Mouse (Mus musculus) hindbrain, embryonic 13.5 days (tissue): ENCODE results near the gene Fahd1. TPM values are rescaled to one million over a fixed set of nuclear protein-coding genes. Genes with fewer than 3 reads are reported as not detected.
A peak's percentile ranks its signal among the peaks of the same experiment; 100 is the strongest.

Source experiments
- ATAC-seq: fragments of 200-750 bp; cut with Nextera tagmentation; 2 replicates; pipeline ENCODE4 v1.8.0; 2017; ENCODE audit warnings: moderate TSS enrichment; ENCODE audit not compliant: low FRiP score
- H3K27ac ChIP-seq: fragments of 300-500 bp; sonication (generic); 2 replicates; pipeline ENCODE4 v1.5.1; 2015; ENCODE audit warnings: inconsistent platforms, mild to moderate bottlenecking, moderate library complexity
- H3K27me3 ChIP-seq: fragments of 300-500 bp; sonication (generic); 2 replicates; pipeline ENCODE4 v1.6.1; 2015; ENCODE audit warnings: mild to moderate bottlenecking, inconsistent platforms
- H3K36me3 ChIP-seq: fragments of 300-500 bp; sonication (generic); 2 replicates; pipeline ENCODE4 v1.6.1; 2015; ENCODE audit warnings: mild to moderate bottlenecking, inconsistent platforms
- H3K4me1 ChIP-seq: fragments of 300-500 bp; sonication (generic); replicated peaks from 2 replicates; pipeline ENCODE4 v1.6.1; 2015; ENCODE audit warnings: inconsistent platforms
- H3K4me2 ChIP-seq: fragments of 300-500 bp; sonication (generic); 2 replicates; pipeline ENCODE4 v1.6.1; 2015; ENCODE audit warnings: inconsistent platforms, mild to moderate bottlenecking, moderate library complexity
- H3K4me3 ChIP-seq: fragments of 300-500 bp; sonication (generic); 2 replicates; pipeline ENCODE4 v1.5.1; 2015; ENCODE audit warnings: mild to moderate bottlenecking, inconsistent platforms
- H3K9ac ChIP-seq: fragments of 300-500 bp; sonication (generic); 2 replicates; pipeline ENCODE4 v1.6.1; 2015; ENCODE audit warnings: mild to moderate bottlenecking, inconsistent platforms
- H3K9me3 ChIP-seq: fragments of 300-500 bp; sonication (generic); 2 replicates; pipeline ENCODE4 v1.6.1; 2016; ENCODE audit warnings: inconsistent platforms
- WGBS: fragments of 180-500 bp; shearing (Covaris S2); methylation state at CpG from one replicate; pipeline ENCODE4 v1.1.7; 2015; 5-methylcytosine and 5-hydroxymethylcytosine counted together
- polyA plus RNA-seq: library from polyadenylated mRNA; unstranded; fragments of >200 nt; fragmentation: Nextera tagmentation; extraction: Ambion mirVana; gene quantifications from 2 replicates; pipeline ENCODE4 v1.2.1, GENCODE M21; 2015

Gene Fahd1
- polyA plus RNA-seq, 1 experiment from 2014 or later: 18.6 TPM

- 91% methylated on average over 13 of the region's 13 CpGs for WGBS
- H3K9me3 ChIP-seq: no peaks in the 10 kb centered on the region
- H3K4me3 ChIP-seq: no peak overlapping the region
- H3K4me2 ChIP-seq: no peak overlapping the region
- H3K9ac ChIP-seq: no peak overlapping the region
- H3K36me3 ChIP-seq: peaks cover 67% of the 10 kb centered on the region
- H3K27me3 ChIP-seq: peaks cover 3% of the 10 kb centered on the region
- no peak for ATAC-seq
- no peak overlapping the region for H3K27ac ChIP-seq
- H3K4me1 ChIP-seq: peaks cover 3% of the 10 kb centered on the region
These were observed 6.4 kb upstream of the Fahd1 start for GRCm38 (mm10) chr17:24856589-24856988.

DNA sequence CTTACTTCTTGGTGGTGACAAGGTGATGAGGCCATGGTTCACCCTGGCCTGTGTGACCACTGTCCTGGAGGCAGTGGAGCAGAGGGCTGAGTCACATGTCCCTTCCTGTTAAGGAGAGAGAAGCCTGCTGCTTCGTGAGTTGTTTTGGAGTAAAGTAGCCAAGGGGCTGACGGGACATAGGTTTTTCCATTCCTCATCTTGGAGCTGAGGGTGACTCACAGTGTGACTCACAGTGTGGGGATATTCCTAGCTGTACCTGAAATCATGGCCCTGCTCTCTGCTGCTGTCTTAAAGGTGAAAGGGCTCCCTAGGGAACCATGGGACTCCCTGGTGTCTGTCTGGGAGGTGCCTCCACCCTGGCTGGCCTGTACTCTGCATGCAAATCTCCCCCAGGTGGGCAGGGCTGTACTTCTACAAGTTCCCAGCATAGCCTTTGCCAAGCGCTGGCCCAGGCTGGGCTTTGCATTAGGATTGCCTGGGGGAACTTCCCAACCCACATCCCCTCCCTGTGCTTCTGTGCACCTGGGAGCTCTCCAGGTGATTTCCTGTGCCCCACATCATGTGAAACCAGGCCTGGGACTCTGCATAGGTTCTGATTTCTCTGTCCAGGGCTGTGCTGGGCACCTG lies 5.8 kb upstream of the Fahd1 start:
- Histone ChIP-seq H3K27ac (no peak overlapping the region), H3K4me3 (no peak overlapping the region), H3K36me3 (peaks cover 61% of the 10 kb centered on the region), H3K9ac (no peak overlapping the region), H3K27me3 (peaks cover 7% of the 10 kb centered on the region), H3K4me2 (no peak overlapping the region), H3K4me1 (peaks cover 9% of the 10 kb centered on the region), H3K9me3 (no peaks in the 10 kb centered on the region)
- whole genome bisulfite sequencing: 81% methylated on average over 3 of the region's 3 CpGs
- no peak for ATAC-seq

GRCm38 (mm10) chr17:24851381-24852125 lies 1.4 kb upstream of the Fahd1 start:
- Histone ChIP-seq H3K36me3 (peaks cover 30% of the 10 kb centered on the region), H3K9me3 (no peaks in the 10 kb centered on the region), H3K4me1 (peaks cover 27% of the 10 kb centered on the region), H3K9ac (peak overlapping the region; percentile 82), H3K27me3 (peaks cover 7% of the 10 kb centered on the region), H3K27ac (no peak overlapping the region), H3K4me3 (peak overlapping the region; percentile 80), H3K4me2 (peak overlapping the region; percentile 91)
- 85% methylated on average over 10 of the region's 10 CpGs for WGBS
- no peak for ATAC-seq

GRCm38 (mm10) chr17:24850773-24851127 lies 586 bp upstream of the Fahd1 start:
- 2% methylated on average over 20 of the region's 20 CpGs for WGBS
- no peaks in the 10 kb centered on the region for H3K9me3 ChIP-seq
- H3K36me3 ChIP-seq: peaks cover 24% of the 10 kb centered on the region

GRCm38 (mm10) chr17:24849733-24850064 lies 465 bp downstream of the Fahd1 start:
- Histone ChIP-seq H3K4me2 (peak overlapping the region; percentile 91), H3K4me3 (peak overlapping the region; percentile 80)
- ATAC-seq: no peak; the same call in 1 of the 2 replicates

More at GRCm38 (mm10) chr17:24850773-24851127, 586 bp upstream of the Fahd1 start:
- H3K27me3 ChIP-seq: peaks cover 7% of the 10 kb centered on the region
- peaks cover 27% of the 10 kb centered on the region for H3K4me1 ChIP-seq
- H3K27ac ChIP-seq: peak overlapping the region; percentile 95
- peak overlapping the region; percentile 82 for H3K9ac ChIP-seq
- ATAC-seq: no peak
- H3K4me3 ChIP-seq: peak overlapping the region; percentile 80
- peak overlapping the region; percentile 91 for H3K4me2 ChIP-seq

GRCm38 (mm10) chr17:24848600-24849031 lies 1.5 kb downstream of the Fahd1 start:
- peak overlapping the region; percentile 91 for H3K4me2 ChIP-seq
- peak overlapping the region; percentile 80 for H3K4me3 ChIP-seq
- H3K27ac ChIP-seq: no peak overlapping the region
- H3K36me3 ChIP-seq: peaks cover 6% of the 10 kb centered on the region
- H3K27me3 ChIP-seq: peaks cover 18% of the 10 kb centered on the region
- H3K4me1 ChIP-seq: peaks cover 27% of the 10 kb centered on the region
- peak overlapping the region; percentile 29; the same call in 1 of the 2 replicates for H3K9ac ChIP-seq
- no peaks in the 10 kb centered on the region for H3K9me3 ChIP-seq
- ATAC-seq: no peak

More at GRCm38 (mm10) chr17:24849733-24850064, 465 bp downstream of the Fahd1 start:
- Histone ChIP-seq H3K4me1 (peaks cover 27% of the 10 kb centered on the region), H3K27me3 (peaks cover 13% of the 10 kb centered on the region), H3K9ac (peak overlapping the region; percentile 84), H3K27ac (peak overlapping the region; percentile 95), H3K9me3 (no peaks in the 10 kb centered on the region), H3K36me3 (peaks cover 16% of the 10 kb centered on the region)
- WGBS: under 1% methylated on average over 21 of the region's 21 CpGs

- no peak for ATAC-seq
These were observed 2.8 kb downstream of the Fahd1 start for GRCm38 (mm10) chr17:24847386-24847785.

GRCm38 (mm10) chr17:24844525-24844924 lies 5.6 kb downstream of the Fahd1 start:
- no peaks in the 10 kb centered on the region for H3K36me3 ChIP-seq
- no peak overlapping the region for H3K9ac ChIP-seq
- H3K4me1 ChIP-seq: peaks cover 14% of the 10 kb centered on the region
- no peak for ATAC-seq
- no peaks in the 10 kb centered on the region for H3K9me3 ChIP-seq
- H3K27ac ChIP-seq: no peak overlapping the region
- H3K27me3 ChIP-seq: peaks cover 25% of the 10 kb centered on the region
- WGBS: 52% methylated on average over 9 of the region's 9 CpGs
- H3K4me2 ChIP-seq: no peak overlapping the region
- no peak overlapping the region for H3K4me3 ChIP-seq

More at GRCm38 (mm10) chr17:24847386-24847785, 2.8 kb downstream of the Fahd1 start:
- Histone ChIP-seq H3K36me3 (no peaks in the 10 kb centered on the region), H3K4me2 (no peak overlapping the region), H3K9me3 (no peaks in the 10 kb centered on the region), H3K9ac (no peak overlapping the region), H3K27me3 (peaks cover 18% of the 10 kb centered on the region), H3K4me1 (peaks cover 27% of the 10 kb centered on the region), H3K4me3 (no peak overlapping the region), H3K27ac (no peak overlapping the region)
- 97% methylated on average over 1 of the region's 1 CpGs for WGBS

DNA sequence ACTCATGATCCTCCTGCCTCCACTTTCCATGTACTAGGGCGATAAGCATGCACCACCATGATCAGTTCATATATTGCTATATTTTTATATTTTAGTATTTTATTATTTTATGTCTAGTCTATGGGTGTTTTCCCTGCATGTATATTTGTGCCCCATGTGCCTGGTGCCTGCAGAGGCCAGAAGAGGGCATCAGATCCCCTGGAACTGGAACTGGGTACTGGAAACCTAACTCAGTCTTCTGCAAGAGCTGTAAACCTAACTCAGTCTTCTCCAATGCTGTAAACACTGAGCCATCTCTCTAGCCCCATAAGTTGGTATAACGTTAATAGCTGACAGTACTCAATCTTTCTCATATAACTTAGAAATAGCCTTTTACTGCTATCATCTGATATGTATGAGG lies 7.5 kb downstream of the Fahd1 start:
- H3K27me3 ChIP-seq: peaks cover 25% of the 10 kb centered on the region
- H3K9ac ChIP-seq: no peak overlapping the region
- peaks cover 2% of the 10 kb centered on the region; the same call in 1 of the 2 replicates for H3K4me1 ChIP-seq
- WGBS: 55% methylated on average over 2 of the region's 2 CpGs
- no peak for ATAC-seq
- H3K4me2 ChIP-seq: no peak overlapping the region
- H3K27ac ChIP-seq: no peak overlapping the region
- no peak overlapping the region for H3K4me3 ChIP-seq
- no peaks in the 10 kb centered on the region for H3K36me3 ChIP-seq
- H3K9me3 ChIP-seq: no peaks in the 10 kb centered on the region

- H3K9ac ChIP-seq: no peak overlapping the region
- H3K4me3 ChIP-seq: no peak overlapping the region
- no peaks in the 10 kb centered on the region for H3K9me3 ChIP-seq
- ATAC-seq: no peak
- no peak overlapping the region for H3K4me2 ChIP-seq
- H3K27ac ChIP-seq: no peak overlapping the region
- no peaks in the 10 kb centered on the region for H3K4me1 ChIP-seq
- no peaks in the 10 kb centered on the region for H3K36me3 ChIP-seq
- peaks cover 27% of the 10 kb centered on the region for H3K27me3 ChIP-seq
- WGBS: 56% methylated on average over 4 of the region's 4 CpGs
These were observed 9.0 kb downstream of the Fahd1 start for GRCm38 (mm10) chr17:24841133-24841532.

DNA sequence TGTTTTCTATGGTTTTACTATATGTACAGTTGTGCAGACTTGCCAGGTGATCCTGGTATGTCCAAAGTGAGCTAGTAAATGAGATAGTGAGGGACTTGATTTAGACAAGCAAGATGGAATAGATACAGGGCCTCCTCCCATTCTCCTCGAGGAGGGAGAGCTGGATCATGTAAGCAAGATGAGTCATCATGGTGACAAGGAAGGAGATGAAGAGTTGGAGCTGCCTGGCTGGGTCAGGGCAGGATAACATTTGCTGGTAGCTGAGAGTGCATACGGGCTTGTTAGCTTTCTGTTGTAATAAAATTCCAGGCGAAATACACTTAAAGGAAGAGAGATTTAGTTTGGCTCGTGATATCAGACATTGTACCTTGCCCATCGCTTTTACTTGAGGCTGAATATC lies 9.8 kb downstream of the Fahd1 start:
- WGBS: 66% methylated on average over 5 of the region's 5 CpGs
- Histone ChIP-seq H3K9me3 (no peaks in the 10 kb centered on the region), H3K27ac (no peak overlapping the region), H3K36me3 (no peaks in the 10 kb centered on the region), H3K4me1 (no peaks in the 10 kb centered on the region), H3K4me2 (no peak overlapping the region), H3K9ac (no peak overlapping the region), H3K4me3 (no peak overlapping the region), H3K27me3 (peaks cover 30% of the 10 kb centered on the region)
- no peak for ATAC-seq

GRCm38 (mm10) chr17:24839842-24840241 lies 10.3 kb downstream of the Fahd1 start, which contains the start of gene Hagh:
Gene Hagh, plus strand, starts transcription at chr17:24840143.
- WGBS: 73% methylated on average over 8 of the region's 8 CpGs
- no peaks in the 10 kb centered on the region for H3K9me3 ChIP-seq

More at GRCm38 (mm10) chr17:24839842-24840241, 10.3 kb downstream of the Fahd1 start, which contains the start of gene Hagh:
- no peaks in the 10 kb centered on the region for H3K4me1 ChIP-seq
- H3K4me2 ChIP-seq: no peak within 1 kb of the TSS
- H3K27me3 ChIP-seq: peaks cover 27% of the 10 kb centered on the region
- no peak within 1 kb of the TSS for H3K4me3 ChIP-seq
- ATAC-seq: no peak
- no peak within 1 kb of the TSS; the same call in 1 of the 2 replicates for H3K9ac ChIP-seq
- H3K36me3 ChIP-seq: no peaks in the 10 kb centered on the region
- no peak within 1 kb of the TSS for H3K27ac ChIP-seq
